Mouse (Mus musculus) kidney, adult 11 months (tissue): ENCODE data around the gene Heca.
"Not testable (repeated sequence)": the region's sequence is repeated elsewhere in the genome, so short reads cannot be mapped to it uniquely, and the experiment has no call there.

ENCODE experiments used
- DNase-seq: peaks from one replicate; pipeline ENCODE4 v3.0.0; 2022

Heca gene

GRCm38 (mm10) chr10:17878002-17878919 lies 69.6 kb downstream of the Heca start:
- no peak for DNase-seq

- peak; percentile 55 for DNase-seq
Observed at GRCm38 (mm10) chr10:17869822-17870662, 77.8 kb downstream of the Heca start.

GRCm38 (mm10) chr10:17860701-17861480 lies 87.0 kb downstream of the Heca start:
- no peak for DNase-seq

- no peak for DNase-seq
Observed at GRCm38 (mm10) chr10:17857647-17858261, 90.1 kb downstream of the Heca start.

GRCm38 (mm10) chr10:17844781-17845537 lies 102.9 kb downstream of the Heca start:
- DNase-seq = no peak

GRCm38 (mm10) chr10:17842030-17842429 lies 105.8 kb downstream of the Heca start:
- DNase-seq = no peak

GRCm38 (mm10) chr10:17836275-17836674 lies 111.6 kb downstream of the Heca start:
- DNase-seq = no peak

- DNase-seq = no peak
Observed at GRCm38 (mm10) chr10:17835031-17835430, 112.8 kb downstream of the Heca start.

GRCm38 (mm10) chr10:17831041-17831440 lies 116.8 kb downstream of the Heca start:
- DNase-seq = no peak

GRCm38 (mm10) chr10:17829205-17829604 lies 118.7 kb downstream of the Heca start:
- DNase-seq = no peak

GRCm38 (mm10) chr10:17827391-17827790 lies 120.5 kb downstream of the Heca start:
- peak; percentile 14 for DNase-seq

- DNase-seq = not testable (repeated sequence)
Observed at GRCm38 (mm10) chr10:17820422-17820821, 127.4 kb downstream of the Heca start.
